7 mouse cellular contexts compared by ENCODE assay signal in the genomic region with DNA sequence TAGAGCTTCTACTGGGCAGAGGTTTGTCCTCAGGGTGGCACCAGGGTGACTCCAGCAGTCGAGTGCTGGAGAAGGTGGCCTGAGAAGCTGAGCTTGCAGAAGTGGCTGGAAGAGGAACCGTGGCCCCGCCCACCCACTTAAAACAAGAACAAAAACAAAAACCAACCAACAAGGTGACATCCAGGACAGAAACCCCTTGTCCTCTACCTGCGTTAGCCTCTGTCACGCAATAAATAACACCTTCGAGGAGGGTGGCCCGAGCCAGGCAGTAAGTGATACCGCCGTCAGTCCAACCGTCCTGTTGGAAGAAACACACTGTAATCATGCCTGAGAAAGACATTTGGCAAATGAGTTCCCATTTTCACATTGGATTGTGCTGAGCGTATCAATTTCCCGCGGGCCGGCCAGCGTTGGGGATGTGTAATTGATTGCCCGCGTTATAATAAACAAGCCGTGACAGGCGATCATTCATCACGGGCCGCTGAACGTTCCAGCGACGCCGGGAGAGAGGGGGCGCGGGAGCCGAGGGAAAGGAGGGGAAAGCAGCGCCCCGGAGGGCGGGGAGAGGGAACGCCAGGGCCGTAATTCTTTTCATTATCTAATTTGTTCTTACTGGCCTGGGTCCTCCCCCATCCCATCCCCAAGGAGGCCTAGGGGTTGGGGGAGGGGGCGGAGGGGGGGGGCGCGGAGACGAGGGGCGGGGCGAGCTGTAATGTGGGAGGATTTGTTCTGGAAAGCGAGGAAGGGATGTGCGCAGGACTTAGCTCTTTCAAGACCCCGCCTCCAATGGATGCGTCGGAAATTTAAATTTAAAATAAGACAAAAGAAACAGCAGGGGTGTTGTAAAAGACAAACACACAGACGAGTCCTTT.
A peak's percentile ranks its signal among the peaks of the same experiment; 100 is the strongest.
DNase-seq lines count a peak whose midpoint lies in the region; ATAC-seq lines count a peak whose summit lies in the region.

No protein-coding gene starts in this region.

- peaks cover 20% of the 10 kb centered on the region for H3K4me1 ChIP-seq in limb, embryonic 12.5 days (replicated peaks)
- peaks cover 27% of the 10 kb centered on the region for H3K4me1 ChIP-seq in midbrain, embryonic 12.5 days

- peak overlapping the region; percentile 47 for H3K4me3 ChIP-seq in limb, embryonic 12.5 days (replicated peaks)
- peak overlapping the region; percentile 46 for H3K4me3 ChIP-seq in midbrain, embryonic 12.5 days

- peaks cover 19% of the 10 kb centered on the region for H3K27me3 ChIP-seq in limb, embryonic 12.5 days
- peaks cover 57% of the 10 kb centered on the region for H3K27me3 ChIP-seq in midbrain, embryonic 12.5 days

- intact Hi-C loops in gastrocnemius, postnatal 14 days (cut with DNase I; ENCODE audit: low total_unique reads) = no loop called here

- H3K9ac ChIP-seq in limb, embryonic 12.5 days (replicated peaks) = peak overlapping the region; percentile 44
- H3K9ac ChIP-seq in midbrain, embryonic 12.5 days (replicated peaks) = peak overlapping the region; percentile 35; the same call in 1 of the 2 replicates

- under 1% methylated on average over 43 of the region's 45 CpGs for WGBS in limb, embryonic 12.5 days
- under 1% methylated on average over 33 of the region's 45 CpGs for WGBS in midbrain, embryonic 12.5 days

- H3K9me3 ChIP-seq in limb, embryonic 12.5 days = no peaks in the 10 kb centered on the region
- no peaks in the 10 kb centered on the region for H3K9me3 ChIP-seq in midbrain, embryonic 12.5 days

- peak overlapping the region; percentile 54; the same call in 1 of the 2 replicates for H3K27ac ChIP-seq in limb, embryonic 12.5 days
- peak overlapping the region; percentile 47 for H3K27ac ChIP-seq in midbrain, embryonic 12.5 days (replicated peaks)

- peak; percentile 23; the same call in 1 of the 2 replicates for ATAC-seq in limb, embryonic 12.5 days (ENCODE audit: insufficient number of reproducible peaks, insufficient read depth, low FRiP score, low TSS enrichment, low read depth)
- peak; percentile 55 for ATAC-seq in midbrain, embryonic 12.5 days (ENCODE audit: low FRiP score, low read depth)

- peak; percentile 38 for DNase-seq in WW6 (ENCODE audit: low read depth, low spot score)
- peak; percentile 90 for DNase-seq in embryo, embryonic 11 days
- peak; percentile 53 for DNase-seq in gastrocnemius, postnatal 14 days
- DNase-seq in induced T-regulatory cell, adult 2 months (ENCODE audit: low read depth) = peak; percentile 52
- DNase-seq in right cerebral cortex, postnatal 4 days = peak; percentile 65

- H3K4me2 ChIP-seq in limb, embryonic 12.5 days = peak overlapping the region; percentile 85
- H3K4me2 ChIP-seq in midbrain, embryonic 12.5 days (replicated peaks) = peak overlapping the region; percentile 75

- H3K36me3 ChIP-seq in limb, embryonic 12.5 days = no peaks in the 10 kb centered on the region
- H3K36me3 ChIP-seq in midbrain, embryonic 12.5 days = no peaks in the 10 kb centered on the region

Comparison
In these comparisons a context has a peak if more than half of its experiments do, and no peak if none do; other contexts are left out.
1. Peak in every context shown above with its lines: DNase-seq, ATAC-seq, H3K4me3 ChIP-seq and H3K27ac ChIP-seq.
2. DNase-seq: peak in every context shown above with its lines; median percentile 90 in embryo, embryonic 11 days; 65 in right cerebral cortex, postnatal 4 days; 53 in gastrocnemius, postnatal 14 days; 52 in induced T-regulatory cell, adult 2 months; 38 in WW6.